Mouse (Mus musculus) embryonic fibroblast, embryonic 13.5 days (primary cell): ENCODE measurements around the gene Bcl2a1d.
"Not testable (repeated sequence)": the region's sequence is repeated elsewhere in the genome, so short reads cannot be mapped to it uniquely, and the experiment has no call there.

ENCODE experiments used
- CTCF ChIP-seq: IDR thresholded peaks from 2 replicates; pipeline ENCODE4 v1.5.1; 2011; ENCODE audit warnings: mild to moderate bottlenecking, control low read depth, low read length, moderate library complexity, borderline replicate concordance; ENCODE audit not compliant: insufficient read depth
- POLR2A ChIP-seq: IDR thresholded peaks from 2 replicates; pipeline ENCODE4 v1.6.1; 2011; ENCODE audit warnings: low read depth, mild to moderate bottlenecking, control low read depth, low read length, moderate library complexity

DNA sequence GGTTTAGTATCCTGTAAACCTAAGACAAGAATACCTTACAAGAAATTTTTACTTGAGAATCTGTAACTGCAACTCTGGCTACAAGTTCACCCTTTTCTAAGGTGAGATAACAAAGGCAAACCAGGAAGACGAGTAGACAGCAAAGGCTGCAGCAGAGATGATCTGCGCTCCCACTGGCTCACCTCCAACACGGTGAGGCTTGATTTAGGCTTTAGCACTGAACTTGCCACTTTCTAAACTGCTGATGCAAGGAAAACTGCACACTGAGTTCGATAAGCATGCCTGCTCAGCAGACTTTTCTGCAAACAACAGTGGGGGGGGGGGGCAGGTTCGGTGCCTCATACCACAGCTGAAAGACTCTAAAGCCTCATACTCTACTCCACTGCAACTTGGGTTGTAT, 17.2 kb downstream of the Bcl2a1d start:
- TF ChIP-seq CTCF, POLR2A: not testable (repeated sequence)
